Mouse (Mus musculus): ENCODE results near the gene Cenpm. TPM values are rescaled to one million over a fixed set of nuclear protein-coding genes. Genes with fewer than 3 reads are reported as not detected.

The Cenpm gene
- polyA plus RNA-seq, 1 experiment, result 46.3 TPM

DNA sequence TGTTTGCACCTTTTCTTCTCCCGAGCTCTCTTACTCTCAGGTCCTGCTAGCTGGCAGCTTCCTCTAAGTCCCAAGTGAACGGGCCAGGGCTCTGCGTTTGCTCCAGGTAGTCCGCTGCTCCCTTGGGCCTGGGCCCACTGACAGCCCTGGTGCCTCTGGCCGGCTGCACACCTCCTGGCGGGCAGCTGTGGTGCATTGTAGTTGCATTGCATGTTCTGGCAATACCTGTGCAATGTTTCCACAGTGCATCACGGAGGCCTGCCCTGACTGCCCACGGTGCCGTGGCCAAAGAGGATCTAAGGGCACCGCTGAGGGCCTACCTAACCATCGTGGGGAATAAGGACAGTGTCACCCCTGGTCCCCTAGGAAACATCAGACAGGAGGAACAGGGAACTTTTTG lies 46.6 kb downstream of the Cenpm start:
- no peaks in the 10 kb centered on the region for H3K27me3 ChIP-seq (ENCODE audit: control insufficient read depth, insufficient read depth, insufficient read length)
- H3ac ChIP-seq (ENCODE audit: control insufficient read depth, insufficient read length, low read depth), result no peak overlapping the region
- no peak overlapping the region for H3K4me3 ChIP-seq (ENCODE audit: insufficient read depth, poor library complexity, severe bottlenecking)
- H3K79me3 ChIP-seq (ENCODE audit: low read depth), result no peaks in the 10 kb centered on the region
- H3K36me3 ChIP-seq (ENCODE audit: control insufficient read depth, insufficient read depth), result peaks cover 100% of the 10 kb centered on the region
- H3K79me2 ChIP-seq (ENCODE audit: control insufficient read depth, insufficient read depth), result no peaks in the 10 kb centered on the region
- TF ChIP-seq USF1 (IDR thresholded peaks at IDR 0.05; ENCODE audit: low read depth) (no peak), MYOD1 (IDR thresholded peaks at IDR 0.05; ENCODE audit: control insufficient read depth, insufficient read length, low read depth) (no peak), CEBPB (IDR thresholded peaks at IDR 0.05; ENCODE audit: low read depth) (no peak), MAX (IDR thresholded peaks at IDR 0.05) (no peak), MYOG (IDR thresholded peaks at IDR 0.05; ENCODE audit: control insufficient read depth, extremely low read depth, insufficient read length) (no peak), FOSL1 (IDR thresholded peaks at IDR 0.05; ENCODE audit: insufficient read depth, low read length, poor library complexity, severe bottlenecking) (no peak), CTCF (IDR thresholded peaks at IDR 0.05; ENCODE audit: control insufficient read depth, insufficient read depth, insufficient read length) (no peak)

DNA sequence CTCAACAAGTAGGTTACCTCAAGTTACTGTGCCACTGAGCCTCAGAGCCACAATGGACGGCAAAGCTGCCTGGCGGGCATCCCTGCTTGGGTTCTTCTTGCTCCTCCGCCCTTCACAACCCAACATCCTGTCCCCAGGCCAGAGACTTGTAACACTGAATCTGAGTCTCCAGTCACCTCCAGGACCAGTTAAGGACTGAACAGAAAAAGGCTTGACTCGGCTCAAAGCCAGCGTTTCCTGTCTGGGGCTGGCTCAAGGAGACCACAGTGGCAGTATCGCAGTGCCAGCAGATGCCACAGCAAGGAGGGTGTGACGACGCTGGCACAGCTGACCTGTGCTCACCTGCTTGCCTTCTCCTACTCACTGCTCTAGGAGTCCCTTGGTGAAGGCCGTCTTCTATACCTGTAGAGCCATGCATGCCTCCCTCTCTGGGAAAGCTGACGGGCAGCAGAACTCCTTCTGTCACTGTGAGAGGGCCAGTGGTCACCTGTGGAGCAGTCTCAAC lies 47.2 kb downstream of the Cenpm start:
- no peaks in the 10 kb centered on the region for H3K79me2 ChIP-seq (ENCODE audit: control insufficient read depth, insufficient read depth)
- TF ChIP-seq MAX (IDR thresholded peaks at IDR 0.05) (no peak), CTCF (IDR thresholded peaks at IDR 0.05; ENCODE audit: control insufficient read depth, insufficient read depth, insufficient read length) (no peak), CEBPB (IDR thresholded peaks at IDR 0.05; ENCODE audit: low read depth) (no peak), MYOD1 (IDR thresholded peaks at IDR 0.05; ENCODE audit: control insufficient read depth, insufficient read length, low read depth) (no peak), USF1 (IDR thresholded peaks at IDR 0.05; ENCODE audit: low read depth) (no peak), MYOG (IDR thresholded peaks at IDR 0.05; ENCODE audit: control insufficient read depth, extremely low read depth, insufficient read length) (no peak), FOSL1 (IDR thresholded peaks at IDR 0.05; ENCODE audit: insufficient read depth, low read length, poor library complexity, severe bottlenecking) (no peak)
- no peaks in the 10 kb centered on the region for H3K79me3 ChIP-seq (ENCODE audit: low read depth)
- H3ac ChIP-seq (ENCODE audit: control insufficient read depth, insufficient read length, low read depth), result no peak overlapping the region
- H3K27me3 ChIP-seq (ENCODE audit: control insufficient read depth, insufficient read depth, insufficient read length), result no peaks in the 10 kb centered on the region
- no peak overlapping the region for H3K4me3 ChIP-seq (ENCODE audit: insufficient read depth, poor library complexity, severe bottlenecking)
- H3K36me3 ChIP-seq (ENCODE audit: control insufficient read depth, insufficient read depth), result peaks cover 100% of the 10 kb centered on the region

DNA sequence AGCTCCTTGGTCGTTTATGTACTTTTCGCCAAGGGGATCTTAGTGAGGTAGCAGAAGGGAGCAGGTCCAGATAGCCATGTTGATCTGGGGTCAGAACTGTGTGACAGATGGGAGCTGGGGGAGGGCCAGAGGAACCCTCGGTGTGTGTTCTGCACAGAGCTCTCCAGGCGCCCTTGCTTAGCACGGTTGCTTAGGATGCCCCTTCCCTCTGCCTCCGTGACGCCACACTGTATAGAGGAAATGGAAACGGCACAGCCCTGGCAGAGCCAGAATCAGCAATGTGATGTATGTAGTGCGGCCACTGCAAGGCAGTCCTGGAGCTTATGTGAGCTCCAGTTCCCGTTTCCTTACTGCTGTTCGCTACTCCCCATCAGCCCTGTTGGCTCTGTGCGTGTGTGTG lies 48.2 kb downstream of the Cenpm start:
- TF ChIP-seq CTCF (IDR thresholded peaks at IDR 0.05; ENCODE audit: control insufficient read depth, insufficient read depth, insufficient read length), result no peak
- TF ChIP-seq MYOD1 (IDR thresholded peaks at IDR 0.05; ENCODE audit: control insufficient read depth, insufficient read length, low read depth), result no peak
- no peak for TF ChIP-seq USF1 (IDR thresholded peaks at IDR 0.05; ENCODE audit: low read depth)
- TF ChIP-seq MYOG (IDR thresholded peaks at IDR 0.05; ENCODE audit: control insufficient read depth, extremely low read depth, insufficient read length), result no peak
- no peak for TF ChIP-seq CEBPB (IDR thresholded peaks at IDR 0.05; ENCODE audit: low read depth)
- no peak for TF ChIP-seq FOSL1 (IDR thresholded peaks at IDR 0.05; ENCODE audit: insufficient read depth, low read length, poor library complexity, severe bottlenecking)
- TF ChIP-seq MAX (IDR thresholded peaks at IDR 0.05), result no peak
- H3K36me3 ChIP-seq (ENCODE audit: control insufficient read depth, insufficient read depth), result peaks cover 99% of the 10 kb centered on the region
- H3K4me3 ChIP-seq (ENCODE audit: insufficient read depth, poor library complexity, severe bottlenecking), result no peak overlapping the region
- H3ac ChIP-seq (ENCODE audit: control insufficient read depth, insufficient read length, low read depth), result no peak overlapping the region
- no peaks in the 10 kb centered on the region for H3K27me3 ChIP-seq (ENCODE audit: control insufficient read depth, insufficient read depth, insufficient read length)
- no peaks in the 10 kb centered on the region for H3K79me3 ChIP-seq (ENCODE audit: low read depth)
- H3K79me2 ChIP-seq (ENCODE audit: control insufficient read depth, insufficient read depth), result no peaks in the 10 kb centered on the region

- H3ac ChIP-seq (ENCODE audit: control insufficient read depth, insufficient read length, low read depth), result no peak overlapping the region
- TF ChIP-seq USF1 (IDR thresholded peaks at IDR 0.05; ENCODE audit: low read depth) (no peak), CEBPB (IDR thresholded peaks at IDR 0.05; ENCODE audit: low read depth) (no peak), MAX (IDR thresholded peaks at IDR 0.05) (no peak), MYOD1 (IDR thresholded peaks at IDR 0.05; ENCODE audit: control insufficient read depth, insufficient read length, low read depth) (no peak), MYOG (IDR thresholded peaks at IDR 0.05; ENCODE audit: control insufficient read depth, extremely low read depth, insufficient read length) (no peak), CTCF (IDR thresholded peaks at IDR 0.05; ENCODE audit: control insufficient read depth, insufficient read depth, insufficient read length) (no peak), FOSL1 (IDR thresholded peaks at IDR 0.05; ENCODE audit: insufficient read depth, low read length, poor library complexity, severe bottlenecking) (no peak)
- no peaks in the 10 kb centered on the region for H3K79me3 ChIP-seq (ENCODE audit: low read depth)
- peaks cover 12% of the 10 kb centered on the region for H3K79me2 ChIP-seq (ENCODE audit: control insufficient read depth, insufficient read depth)
- no peak overlapping the region for H3K4me3 ChIP-seq (ENCODE audit: insufficient read depth, poor library complexity, severe bottlenecking)
- peaks cover 96% of the 10 kb centered on the region for H3K36me3 ChIP-seq (ENCODE audit: control insufficient read depth, insufficient read depth)
- H3K27me3 ChIP-seq (ENCODE audit: control insufficient read depth, insufficient read depth, insufficient read length), result no peaks in the 10 kb centered on the region
These were observed 51.9 kb downstream of the Cenpm start for GRCm38 (mm10) chr15:82192617-82193016.

DNA sequence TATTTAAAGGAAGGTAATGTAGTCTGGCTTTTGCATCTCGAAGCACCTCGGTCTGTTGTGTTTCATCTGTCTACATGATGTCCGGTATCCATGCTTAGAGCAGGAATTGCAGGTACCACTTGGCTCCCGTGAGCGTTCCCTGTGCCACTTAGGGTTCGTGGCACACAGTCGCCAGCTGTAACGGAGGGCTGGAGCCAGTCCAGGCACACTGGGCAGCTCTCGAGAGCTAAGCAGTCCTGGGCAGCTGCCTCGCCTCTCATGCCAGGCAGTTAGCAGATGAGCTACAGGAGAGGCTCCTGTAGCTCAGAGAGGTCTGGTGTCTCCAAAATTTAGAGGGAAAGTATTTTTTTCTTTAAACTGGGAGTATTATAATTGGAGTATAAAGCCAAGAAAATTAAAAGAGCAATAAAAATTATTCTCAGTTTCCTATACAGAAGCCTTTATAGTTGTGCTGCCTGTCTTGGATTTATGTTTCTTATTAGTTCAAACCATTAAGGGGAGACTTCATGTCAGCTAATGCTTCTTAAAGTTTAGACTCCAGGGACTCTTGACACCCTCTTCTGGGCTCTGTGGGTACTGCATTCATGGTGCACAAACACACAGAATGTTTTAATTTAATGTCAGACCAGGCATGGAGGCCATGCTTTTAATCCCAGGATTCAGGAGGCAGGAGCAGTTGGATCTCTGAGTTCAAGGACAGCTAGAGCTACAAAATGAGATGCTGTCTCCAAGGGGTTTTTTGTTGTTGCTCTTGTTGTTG lies 55.9 kb downstream of the Cenpm start:
- TF ChIP-seq FOSL1 (IDR thresholded peaks at IDR 0.05; ENCODE audit: insufficient read depth, low read length, poor library complexity, severe bottlenecking), result no peak
- TF ChIP-seq MAX (IDR thresholded peaks at IDR 0.05), result no peak
- no peak for TF ChIP-seq CTCF (IDR thresholded peaks at IDR 0.05; ENCODE audit: control insufficient read depth, insufficient read depth, insufficient read length)
- TF ChIP-seq CEBPB (IDR thresholded peaks at IDR 0.05; ENCODE audit: low read depth), result no peak
- TF ChIP-seq USF1 (IDR thresholded peaks at IDR 0.05; ENCODE audit: low read depth), result no peak
- TF ChIP-seq MYOG (IDR thresholded peaks at IDR 0.05; ENCODE audit: control insufficient read depth, extremely low read depth, insufficient read length), result no peak
- TF ChIP-seq MYOD1 (IDR thresholded peaks at IDR 0.05; ENCODE audit: control insufficient read depth, insufficient read length, low read depth), result no peak
- Histone ChIP-seq H3K36me3 (ENCODE audit: control insufficient read depth, insufficient read depth) (peaks cover 96% of the 10 kb centered on the region), H3K79me2 (ENCODE audit: control insufficient read depth, insufficient read depth) (peaks cover 12% of the 10 kb centered on the region), H3K4me3 (ENCODE audit: insufficient read depth, poor library complexity, severe bottlenecking) (no peak overlapping the region), H3K27me3 (ENCODE audit: control insufficient read depth, insufficient read depth, insufficient read length) (no peaks in the 10 kb centered on the region), H3ac (ENCODE audit: control insufficient read depth, insufficient read length, low read depth) (no peak overlapping the region), H3K79me3 (ENCODE audit: low read depth) (no peaks in the 10 kb centered on the region)
